Mouse (Mus musculus) fibroblast of lung, adult 2 months (primary cell): ENCODE measurements around the gene Olfr653.

Source experiments
- DNase-seq: peaks from one replicate; pipeline ENCODE4 v3.0.0-alpha.2; 2011; ENCODE audit warnings: low read depth

Olfr653 gene

DNA sequence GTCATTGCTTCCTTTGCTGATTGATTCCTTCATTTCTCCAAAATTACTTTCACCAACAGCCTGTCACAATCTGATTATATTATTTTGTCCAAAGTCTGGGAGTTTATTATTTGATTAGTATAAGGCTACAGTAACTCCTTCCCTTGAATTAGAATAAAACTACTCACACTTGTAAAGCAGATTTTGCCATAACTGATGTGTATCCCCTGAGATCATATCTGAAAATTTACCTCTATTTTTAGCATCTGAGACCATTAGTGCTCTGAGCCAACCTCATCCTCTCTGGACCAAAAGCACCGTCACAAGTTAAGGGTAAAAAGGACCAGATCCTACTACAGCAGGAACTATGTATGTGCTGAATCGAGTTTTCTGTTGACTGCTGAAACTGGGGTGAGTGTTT is at the start of gene Olfr653:
Gene Olfr653, plus strand, starts transcription at position 301 of the 400 bp plus-strand sequence.
- no peak for DNase-seq

DNA sequence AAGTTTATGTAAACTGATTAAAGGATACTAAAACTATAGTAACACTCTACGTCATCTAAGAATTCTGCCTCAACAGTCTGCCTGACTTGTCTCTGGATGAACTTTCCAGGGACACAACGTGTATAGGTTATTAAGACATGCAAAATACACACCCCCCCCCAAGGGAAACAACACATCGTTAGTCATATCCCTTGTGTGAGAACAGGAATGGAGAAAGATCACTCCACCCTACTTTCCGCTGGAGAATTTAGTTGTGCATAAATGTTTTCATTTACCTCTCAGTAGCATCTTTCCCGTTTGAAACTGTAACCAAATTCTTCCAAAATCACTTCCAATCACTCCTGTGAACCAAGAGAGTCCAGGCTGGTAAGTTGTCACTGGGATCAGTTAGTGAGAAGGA is 27.3 kb upstream of the Olfr653 start, which contains the start of gene Olfr651:
Gene Olfr651, plus strand, starts transcription at position 301 of the 400 bp plus-strand sequence.
- no peak for DNase-seq

DNA sequence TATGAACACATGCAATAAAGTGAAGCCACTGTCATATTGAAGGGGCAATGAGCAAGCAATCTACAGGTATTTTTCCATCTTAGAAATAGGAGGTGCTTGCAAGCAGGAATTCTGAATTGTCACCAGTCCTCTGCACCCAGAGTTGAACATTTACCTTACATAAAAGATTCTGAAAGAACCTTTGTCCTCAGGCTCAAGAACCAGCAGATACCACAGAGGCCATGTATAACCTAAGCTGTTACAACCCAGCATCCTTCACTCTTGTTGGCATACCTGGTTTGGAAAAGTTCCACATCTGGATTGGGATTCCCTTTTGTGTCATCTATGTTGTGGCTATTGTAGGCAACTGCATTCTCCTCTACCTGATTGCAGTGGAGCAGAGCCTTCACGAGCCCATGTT is 24.4 kb upstream of the Olfr653 start:
- no peak for DNase-seq

DNA sequence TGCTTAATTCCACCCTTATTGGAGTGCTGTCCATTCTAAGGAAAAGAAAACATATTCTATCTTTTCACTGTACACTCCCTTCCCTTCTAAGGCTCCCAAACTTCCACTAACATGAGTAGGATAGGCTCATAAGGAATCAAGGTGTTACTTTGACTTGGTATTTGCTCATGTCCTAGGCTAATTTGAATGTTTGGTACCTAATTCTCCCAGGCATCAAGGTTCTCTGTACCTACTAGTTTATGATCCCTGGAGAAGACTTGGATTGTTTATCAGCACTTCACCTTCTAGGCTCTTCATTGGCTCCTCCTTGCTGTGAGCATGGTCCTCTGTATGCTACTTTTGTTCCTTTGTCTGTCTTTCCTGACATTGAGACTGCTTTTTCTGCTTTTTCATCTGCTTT is 16.5 kb upstream of the Olfr653 start, which contains the start of gene Olfr652:
Gene Olfr652, plus strand, starts transcription at position 301 of the 400 bp plus-strand sequence.
- no peak for DNase-seq

DNA sequence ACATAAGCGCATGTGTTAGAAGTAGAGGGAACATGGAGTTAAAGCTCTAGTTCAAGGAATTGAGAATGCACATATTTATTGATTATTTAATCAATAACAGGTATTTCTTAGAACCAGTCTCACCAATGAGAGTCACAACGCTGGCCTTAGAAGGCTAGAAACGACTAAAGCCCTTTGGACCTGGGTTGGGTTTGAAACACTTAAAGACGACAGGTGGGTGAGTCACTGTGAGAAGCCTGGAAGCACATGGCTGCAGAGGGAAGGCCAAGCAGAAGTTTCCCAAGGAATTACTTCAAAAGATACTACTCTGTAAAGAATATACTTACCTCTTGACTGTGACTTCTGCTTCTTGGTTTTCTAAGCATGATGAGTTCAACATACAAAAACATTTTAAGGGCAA is 3.7 kb downstream of the Olfr653 start:
- DNase-seq = no peak

DNA sequence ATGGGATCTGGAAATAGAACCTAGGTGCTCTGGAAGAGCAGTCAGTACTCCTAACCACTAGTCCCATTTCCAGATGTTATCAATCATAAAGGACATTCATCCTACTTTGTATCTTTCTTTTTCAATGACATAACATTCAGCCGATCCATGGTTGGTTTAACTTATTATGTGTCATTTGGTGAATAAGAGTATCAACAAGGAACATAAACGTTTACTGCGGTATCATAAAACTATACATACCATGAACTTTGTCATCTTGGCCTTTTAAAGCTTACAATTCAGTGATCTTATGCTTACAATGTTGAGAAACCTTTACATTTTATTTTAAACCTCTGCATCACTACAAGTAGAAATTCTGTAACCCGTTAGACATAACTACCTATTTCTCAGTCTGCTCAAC is 4.3 kb downstream of the Olfr653 start:
- DNase-seq = no peak

DNA sequence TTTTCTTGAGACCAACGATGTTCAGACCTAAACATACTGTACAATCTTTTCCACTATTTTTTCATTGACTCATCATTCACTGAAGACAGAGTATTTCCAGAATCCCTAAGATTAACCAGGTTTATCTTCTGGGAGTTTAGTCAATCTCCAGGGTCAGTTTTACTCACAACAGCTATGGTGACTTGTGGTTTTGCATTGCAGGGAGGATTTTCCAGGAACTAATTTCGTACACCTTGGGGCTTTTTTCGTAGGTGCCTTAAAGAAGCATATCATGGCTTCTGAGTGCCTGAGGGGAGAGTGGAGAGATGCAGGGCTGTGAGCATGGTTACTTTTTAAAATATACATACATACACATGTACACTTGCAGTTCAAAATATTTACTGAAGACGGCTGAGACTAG is 9.6 kb downstream of the Olfr653 start, which contains the start of gene Olfr654:
Gene Olfr654, plus strand, starts transcription at position 301 of the 400 bp plus-strand sequence.
- no peak for DNase-seq

DNA sequence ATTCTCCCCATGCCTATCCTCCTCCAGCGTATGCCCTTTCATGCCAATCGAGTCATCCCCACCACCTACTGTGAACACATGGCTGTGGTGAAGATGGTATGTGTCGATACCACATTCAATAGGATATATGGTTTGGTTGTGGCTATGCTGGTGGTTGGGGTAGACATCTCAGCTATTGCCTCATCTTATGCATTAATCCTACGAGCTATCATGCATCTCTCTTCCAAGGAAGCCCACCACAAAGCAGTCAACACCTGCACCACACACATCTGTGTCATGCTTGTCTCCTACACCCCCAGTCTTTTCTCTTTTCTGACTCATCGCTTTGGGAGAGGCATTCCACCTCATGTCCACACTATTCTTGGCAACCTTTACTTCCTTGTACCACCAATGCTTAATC is 11.2 kb downstream of the Olfr653 start:
- DNase-seq = no peak

DNA sequence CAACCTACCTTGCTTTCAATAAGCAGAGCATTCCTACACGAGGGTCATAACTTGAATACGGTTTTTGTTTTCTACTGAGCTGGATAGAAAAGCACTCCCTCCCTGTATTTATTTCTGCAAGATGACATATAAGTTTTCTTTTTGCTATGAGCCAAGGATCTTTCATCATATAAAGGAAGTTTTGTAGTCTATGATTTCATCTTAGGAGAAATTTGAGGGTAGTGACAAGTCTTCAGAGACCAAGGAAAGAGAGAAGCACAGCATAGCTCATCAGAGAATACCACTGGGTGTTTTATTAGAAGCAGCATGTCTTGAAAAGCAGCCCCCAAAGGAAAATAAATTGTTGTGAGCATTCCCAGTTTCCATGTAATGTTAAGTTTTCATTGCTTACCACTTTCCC is 24.6 kb downstream of the Olfr653 start, which contains the start of gene Olfr655:
Gene Olfr655, minus strand, starts transcription at position 101 of the 400 bp plus-strand sequence.
- DNase-seq = no peak

DNA sequence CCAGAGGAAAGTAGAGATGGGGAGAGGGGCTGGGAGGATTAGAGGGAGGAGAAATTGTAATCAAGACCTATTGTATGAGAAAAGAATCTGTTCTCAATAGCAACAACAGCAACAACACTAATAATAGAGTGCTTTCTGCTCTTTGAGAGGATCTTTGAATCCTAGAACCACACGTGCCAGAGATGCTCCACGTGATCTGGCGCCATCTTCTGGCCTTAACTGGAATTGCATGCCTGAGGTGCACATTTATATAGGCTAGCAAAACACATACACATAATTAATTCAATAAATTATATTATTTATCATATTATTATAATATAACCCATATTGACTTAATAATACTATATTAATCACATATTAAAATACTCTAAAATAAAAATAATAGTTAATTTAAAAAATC is 26.1 kb downstream of the Olfr653 start:
- DNase-seq = no peak

DNA sequence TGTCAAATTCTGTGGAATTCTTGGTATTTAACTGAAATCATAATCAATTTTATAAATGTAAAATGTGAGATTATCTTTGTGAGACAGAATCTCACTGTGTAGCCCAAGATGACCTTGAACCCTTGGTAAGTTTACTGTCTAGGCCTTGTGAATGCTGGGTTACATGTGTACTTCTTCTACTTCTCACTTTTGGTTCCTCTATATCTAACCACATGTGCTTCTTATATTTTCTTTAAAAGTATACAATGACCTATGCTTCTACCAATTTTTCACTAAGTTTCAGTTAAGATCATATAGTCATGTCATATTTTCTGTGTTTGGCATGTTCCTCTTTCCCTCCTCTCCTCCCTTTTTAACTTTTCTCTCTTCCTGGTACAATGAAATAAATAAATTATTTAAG is 27.6 kb downstream of the Olfr653 start:
- DNase-seq = no peak

DNA sequence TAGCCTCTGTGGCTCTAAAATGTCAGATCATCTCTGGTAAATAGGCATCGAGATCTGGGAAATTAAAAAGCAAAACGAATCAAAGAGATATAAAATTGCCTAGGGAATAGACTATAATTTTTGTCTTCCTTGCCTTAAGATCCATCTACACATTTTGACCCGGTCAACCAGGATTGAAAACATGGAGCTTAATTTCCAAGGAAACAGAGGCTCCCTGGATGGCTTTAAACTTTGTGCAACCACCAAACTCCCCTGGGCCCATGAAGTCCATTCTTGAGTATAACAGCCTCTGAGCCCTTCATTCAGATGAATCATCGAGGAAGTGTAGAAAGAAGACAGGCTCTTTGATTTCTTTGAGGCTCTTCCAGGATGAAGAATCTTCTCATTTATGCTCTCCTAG is 36.5 kb downstream of the Olfr653 start, which contains the start of gene Olfr656:
Gene Olfr656, plus strand, starts transcription at position 301 of the 400 bp plus-strand sequence.
- no peak for DNase-seq

DNA sequence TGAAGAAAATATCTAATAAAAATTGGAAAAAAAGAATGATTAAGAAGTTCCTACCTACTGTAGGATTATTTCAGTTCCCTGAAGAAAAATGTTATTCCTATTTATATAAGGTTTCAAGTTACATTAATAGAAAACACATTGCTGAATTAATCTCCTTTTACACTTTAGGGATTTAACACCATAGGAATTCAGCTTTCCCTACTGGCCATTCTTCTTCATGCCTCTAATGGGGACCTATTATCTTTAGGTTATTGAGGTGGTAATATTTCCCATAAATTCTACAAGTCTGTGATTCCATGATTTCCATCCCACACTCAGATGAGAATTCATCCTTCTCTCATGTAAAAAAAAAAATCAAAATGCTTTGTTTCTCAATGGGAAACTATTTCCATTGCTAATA is 47.4 kb downstream of the Olfr653 start, which contains the start of gene Olfr657:
Gene Olfr657, plus strand, starts transcription at position 301 of the 400 bp plus-strand sequence.
- DNase-seq = no peak
